28 mouse cellular contexts compared by ENCODE assay signal in genomic region chr1:186728778-186729177, GRCm38 (mm10). TPM values are rescaled to one million over a fixed set of nuclear protein-coding genes. Genes with fewer than 3 reads are reported as not detected.
A peak's percentile ranks its signal among the peaks of the same experiment; 100 is the strongest.
DNase-seq lines count a peak whose midpoint lies in the region; ATAC-seq lines count a peak whose summit lies in the region.
"Had no signal": no experiment of that assay in that cellular context is flagged by ENCODE, and none has a peak within 500 bp of the region (broad histone marks: within the 10 kb centered on the region; RNA-seq: fewer than 3 reads in every experiment).

No protein-coding gene starts in this region.

- H3K27ac ChIP-seq in intestine, embryonic 16.5 days (ENCODE audit: low read length) = no peak overlapping the region
- H3K27ac ChIP-seq in liver, embryonic 16.5 days (ENCODE audit: low read length) = no peak overlapping the region
- no peak overlapping the region for H3K27ac ChIP-seq in hindbrain, embryonic 10.5 days
- H3K27ac ChIP-seq: embryonic facial prominence, embryonic 15.5 days; forebrain, embryonic 15.5 days; hindbrain, embryonic 13.5 days; layer of hippocampus, adult 2 months; limb, embryonic 10.5 days; macrophage; midbrain, embryonic 13.5 days had no signal

- 61% methylated on average over 4 of the region's 4 CpGs for WGBS in intestine, embryonic 16.5 days
- 39% methylated on average over 4 of the region's 4 CpGs for WGBS in liver, embryonic 16.5 days (ENCODE audit: insufficient replicate concordance)
- 73% methylated on average over 4 of the region's 4 CpGs for WGBS in hindbrain, embryonic 10.5 days

- no peak overlapping the region for H3K4me3 ChIP-seq in intestine, embryonic 16.5 days (ENCODE audit: low read length)
- H3K4me3 ChIP-seq in liver, embryonic 16.5 days (ENCODE audit: low read depth, low read length) = no peak overlapping the region
- H3K4me3 ChIP-seq in hindbrain, embryonic 10.5 days = no peak overlapping the region
- H3K4me3 ChIP-seq: embryonic facial prominence, embryonic 15.5 days; forebrain, embryonic 15.5 days; hindbrain, embryonic 13.5 days; layer of hippocampus, adult 2 months; limb, embryonic 10.5 days; midbrain, embryonic 13.5 days had no signal

- H3K36me3 ChIP-seq in intestine, embryonic 16.5 days (ENCODE audit: control insufficient read depth, insufficient read depth, low read length) = no peaks in the 10 kb centered on the region; the same call in 1 of the 2 replicates
- no peaks in the 10 kb centered on the region for H3K36me3 ChIP-seq in liver, embryonic 16.5 days (ENCODE audit: control insufficient read depth, insufficient read depth)
- H3K36me3 ChIP-seq in hindbrain, embryonic 10.5 days = peaks cover 9% of the 10 kb centered on the region
- H3K36me3 ChIP-seq: forebrain, embryonic 15.5 days; hindbrain, embryonic 13.5 days; midbrain, embryonic 13.5 days had no signal

- DNase-seq in 416B (ENCODE audit: low read depth) (peak; percentile 36), R1 (ENCODE audit: low read depth, low spot score) (peak; percentile 87)
- DNase-seq in hindbrain, embryonic 10.5 days (ENCODE audit: low spot score) = no peak
- DNase-seq in spleen, postnatal 14 days (ENCODE audit: low spot score in 2 of 2) = no peak
- DNase-seq in heart, postnatal 36 days = no peak
- DNase-seq in adrenal gland, postnatal 25 days = no peak
- DNase-seq: adrenal gland, postnatal 14 days; cerebellum, adult 11-12 months; cerebellum, postnatal 25 days; gastrocnemius, postnatal 10 days; heart, adult 11 months; heart, postnatal 14 days; kidney, postnatal 25 days; right cerebral cortex, postnatal 14 days; thymus, postnatal 25 days had no signal

- peak; percentile 82 for ATAC-seq in intestine, embryonic 16.5 days
- ATAC-seq in liver, embryonic 16.5 days (ENCODE audit: low read depth) = peak; percentile 53; the same call in 1 of the 2 replicates
- ATAC-seq: CD4-positive, CD25-positive, alpha-beta regulatory T cell, adult 4 months; forebrain, embryonic 15.5 days; lung, postnatal 0 days; midbrain, embryonic 13.5 days had no signal

- no peak overlapping the region for H3K9ac ChIP-seq in intestine, embryonic 16.5 days (ENCODE audit: low read depth, low read length)
- H3K9ac ChIP-seq in liver, embryonic 16.5 days (ENCODE audit: low read depth, low read length) = no peak overlapping the region
- H3K9ac ChIP-seq: embryonic facial prominence, embryonic 15.5 days; forebrain, embryonic 15.5 days; hindbrain, embryonic 13.5 days; midbrain, embryonic 13.5 days had no signal

- no peak overlapping the region for H3K4me2 ChIP-seq in intestine, embryonic 16.5 days (ENCODE audit: low read depth, low read length)
- no peak overlapping the region for H3K4me2 ChIP-seq in liver, embryonic 16.5 days (ENCODE audit: low read depth, low read length)
- H3K4me2 ChIP-seq: embryonic facial prominence, embryonic 15.5 days; forebrain, embryonic 15.5 days; heart, embryonic 11.5 days; hindbrain, embryonic 13.5 days; midbrain, embryonic 13.5 days had no signal

- H3K27me3 ChIP-seq in intestine, embryonic 16.5 days (replicated peaks; ENCODE audit: control insufficient read depth, insufficient read depth, low read length) = no peaks in the 10 kb centered on the region
- no peaks in the 10 kb centered on the region for H3K27me3 ChIP-seq in liver, embryonic 16.5 days (ENCODE audit: control insufficient read depth, insufficient read depth, low read depth, low read length)
- no peaks in the 10 kb centered on the region for H3K27me3 ChIP-seq in hindbrain, embryonic 10.5 days (ENCODE audit: insufficient read depth, poor library complexity, severe bottlenecking)
- H3K27me3 ChIP-seq: embryonic facial prominence, embryonic 15.5 days; forebrain, embryonic 15.5 days; hindbrain, embryonic 13.5 days; midbrain, embryonic 13.5 days had no signal

- no peaks in the 10 kb centered on the region for H3K9me3 ChIP-seq in intestine, embryonic 16.5 days (ENCODE audit: control insufficient read depth, low read length)
- no peaks in the 10 kb centered on the region for H3K9me3 ChIP-seq in liver, embryonic 16.5 days (replicated peaks; ENCODE audit: control insufficient read depth, low read length)
- no peaks in the 10 kb centered on the region for H3K9me3 ChIP-seq in hindbrain, embryonic 10.5 days
- H3K9me3 ChIP-seq: embryonic facial prominence, embryonic 15.5 days; forebrain, embryonic 15.5 days; hindbrain, embryonic 13.5 days; limb, embryonic 10.5 days; midbrain, embryonic 13.5 days had no signal

- H3K4me1 ChIP-seq in intestine, embryonic 16.5 days (ENCODE audit: control insufficient read depth, insufficient read depth, low read length) = peaks cover 4% of the 10 kb centered on the region; the same call in 1 of the 2 replicates
- no peaks in the 10 kb centered on the region for H3K4me1 ChIP-seq in liver, embryonic 16.5 days (ENCODE audit: control insufficient read depth, low read depth, low read length)
- no peaks in the 10 kb centered on the region for H3K4me1 ChIP-seq in hindbrain, embryonic 10.5 days (replicated peaks)
- H3K4me1 ChIP-seq: embryonic facial prominence, embryonic 15.5 days; forebrain, embryonic 15.5 days; hindbrain, embryonic 13.5 days; midbrain, embryonic 13.5 days had no signal

- intact Hi-C loops in heart, postnatal 36 days (cut with DNase I) = no loop called here

RNA-seq across cellular contexts. Expression of gene Rrp15, which starts 20.4 kb away (rescaled TPM):
- 53.9 and 61.2 TPM in 2 replicates for polyA plus RNA-seq in intestine, embryonic 16.5 days (2015; fragmentation: Nextera tagmentation; extraction: Ambion mirVana)
- polyA plus RNA-seq in liver, embryonic 16.5 days (2015; fragmentation: Nextera tagmentation; extraction: Ambion mirVana) = 21.0 and 21.9 TPM in 2 replicates
- 63.3 and 77.4 TPM in 2 replicates for polyA plus RNA-seq in hindbrain, embryonic 10.5 days (2016; fragmentation: Nextera tagmentation; extraction: Ambion mirVana)
- total RNA-seq in heart, postnatal 36 days (2021) = 1 to 10 TPM; 9.0 to 9.7 TPM
- total RNA-seq in adrenal gland, postnatal 25 days (2021) = 24.7 and 25.2 TPM in 2 replicates

RNA-seq across cellular contexts. Expression of gene Tgfb2, which starts 23.0 kb away (rescaled TPM):
- polyA plus RNA-seq in intestine, embryonic 16.5 days (2015; fragmentation: Nextera tagmentation; extraction: Ambion mirVana) = 11.0 and 12.2 TPM in 2 replicates
- 0.89 and 1.7 TPM in 2 replicates for polyA plus RNA-seq in liver, embryonic 16.5 days (2015; fragmentation: Nextera tagmentation; extraction: Ambion mirVana)
- polyA plus RNA-seq in hindbrain, embryonic 10.5 days (2016; fragmentation: Nextera tagmentation; extraction: Ambion mirVana) = 13.5 and 16.1 TPM in 2 replicates
- total RNA-seq in heart, postnatal 36 days (2021) = 1 to 10 TPM; 4.2 to 8.1 TPM
- 1.5 and 2.3 TPM in 2 replicates for total RNA-seq in adrenal gland, postnatal 25 days (2021)
- total RNA-seq: neutrophil, adult 5-6 weeks had no signal

Comparison
In these comparisons a context has a peak if more than half of its experiments do, and no peak if none do; other contexts are left out.
1. DNase-seq: peak in 416B (single experiment) and R1 (single experiment); none in hindbrain, embryonic 10.5 days (single experiment), spleen, postnatal 14 days (0 of 2), heart, postnatal 36 days (0 of 2) and adrenal gland, postnatal 25 days (single experiment).